Mouse (Mus musculus) left cerebral cortex, adult 8-10 months (tissue): ENCODE measurements at regions not wholly inside any gene's neighbourhood (a gene's known extent, or its start where the extent isn't known, plus 50 kb on each side); places are given as distances from the start of the nearest gene placed in this dataset.

Experiments
- DNase-seq, 2 experiments: peaks; one replicate each; pipeline ENCODE4 v3.0.0; 2022; ENCODE audit warnings: low spot score in 2 of 2

DNA sequence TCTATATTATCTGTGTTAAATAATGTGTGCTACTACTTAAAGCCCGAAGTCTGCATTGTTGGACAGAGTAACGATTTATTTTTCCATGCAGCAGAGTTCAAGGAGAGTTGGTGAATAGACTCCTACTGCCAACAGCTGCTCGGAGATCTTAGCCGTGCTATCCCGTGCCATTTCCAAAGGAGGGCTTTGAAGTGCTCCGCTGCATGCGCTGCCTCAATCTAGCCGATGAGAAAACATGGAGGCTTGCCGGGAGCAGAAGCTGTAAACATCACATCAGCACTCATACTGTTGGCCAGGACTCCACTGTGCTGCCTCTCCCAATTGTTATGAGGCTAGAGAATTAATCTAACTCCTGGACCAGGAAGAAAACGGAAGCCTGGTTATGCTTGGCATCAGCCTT is 174.1 kb upstream of the Hnrnpa3 start:
- no peak for DNase-seq

DNA sequence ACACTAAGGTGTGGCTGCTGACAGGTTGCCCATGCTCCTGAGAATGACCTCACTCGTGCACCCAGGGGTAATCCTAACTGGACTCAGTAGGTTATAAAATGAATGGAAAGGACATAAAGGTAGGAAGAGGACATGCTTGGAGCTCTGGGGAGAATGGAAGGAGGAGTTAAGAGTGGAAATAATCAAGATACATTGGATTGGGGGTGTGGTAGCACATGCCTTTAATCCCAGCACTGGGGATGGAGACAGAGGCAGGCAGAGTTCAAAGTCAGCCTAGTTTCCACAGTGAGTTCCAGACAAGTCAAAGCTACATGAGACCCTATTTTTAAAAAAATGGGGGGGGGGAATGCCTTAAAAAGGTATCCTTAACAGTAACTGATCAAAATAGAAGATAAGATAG is 167.9 kb upstream of the Hnrnpa3 start:
- no peak for DNase-seq

DNA sequence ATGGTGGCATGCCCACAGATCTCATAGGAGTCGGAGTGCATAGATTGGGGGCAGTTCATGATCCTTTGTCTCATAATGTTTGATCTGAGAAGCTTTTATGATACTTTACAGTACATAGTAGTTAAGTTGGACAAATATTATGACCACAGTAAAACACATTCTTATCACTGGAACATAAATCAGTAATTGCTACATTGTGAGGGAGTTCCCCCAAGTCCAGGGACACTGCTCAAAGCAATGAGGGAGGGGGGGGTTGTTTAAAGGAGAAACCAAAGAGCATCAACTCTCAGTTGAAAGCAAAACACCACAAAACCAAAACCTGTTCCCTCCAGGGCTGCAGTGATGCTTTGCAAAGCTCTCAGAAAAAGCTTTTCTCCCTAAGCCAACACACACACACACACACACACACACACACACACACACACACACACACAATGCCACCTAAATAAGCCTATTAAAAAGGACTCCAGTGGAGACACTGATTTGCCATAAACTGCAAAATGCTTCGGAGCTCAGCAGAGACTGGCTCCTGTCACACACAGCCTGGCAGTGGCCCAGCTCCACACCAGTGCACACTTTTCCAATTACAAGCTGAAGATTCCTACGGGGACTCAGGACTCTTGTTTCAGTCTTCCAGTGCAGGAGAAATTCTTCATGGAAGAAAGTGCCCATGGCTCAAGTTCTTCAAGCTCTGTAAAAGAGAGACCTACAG is 167.1 kb upstream of the Hnrnpa3 start:
- no peak for DNase-seq

DNA sequence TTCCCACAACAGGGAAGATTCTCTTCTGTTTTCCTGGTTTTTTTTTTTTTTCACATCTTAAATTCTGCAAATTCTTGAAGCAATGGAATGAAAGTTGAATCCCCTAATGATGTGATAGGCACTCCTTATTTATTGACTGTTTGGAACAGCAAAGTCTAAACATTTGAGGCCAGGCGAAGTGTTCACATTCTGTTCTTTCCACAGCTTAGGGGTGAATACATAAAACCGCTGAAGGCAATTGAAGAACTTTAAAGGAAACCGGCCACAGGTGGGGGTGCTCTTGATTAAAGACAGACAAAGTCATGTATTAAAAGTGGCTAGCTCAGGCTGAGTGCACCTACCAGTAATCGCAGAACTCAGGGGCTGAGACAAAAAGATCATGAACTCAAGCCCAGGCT is 166.6 kb upstream of the Hnrnpa3 start:
- no peak for DNase-seq

DNA sequence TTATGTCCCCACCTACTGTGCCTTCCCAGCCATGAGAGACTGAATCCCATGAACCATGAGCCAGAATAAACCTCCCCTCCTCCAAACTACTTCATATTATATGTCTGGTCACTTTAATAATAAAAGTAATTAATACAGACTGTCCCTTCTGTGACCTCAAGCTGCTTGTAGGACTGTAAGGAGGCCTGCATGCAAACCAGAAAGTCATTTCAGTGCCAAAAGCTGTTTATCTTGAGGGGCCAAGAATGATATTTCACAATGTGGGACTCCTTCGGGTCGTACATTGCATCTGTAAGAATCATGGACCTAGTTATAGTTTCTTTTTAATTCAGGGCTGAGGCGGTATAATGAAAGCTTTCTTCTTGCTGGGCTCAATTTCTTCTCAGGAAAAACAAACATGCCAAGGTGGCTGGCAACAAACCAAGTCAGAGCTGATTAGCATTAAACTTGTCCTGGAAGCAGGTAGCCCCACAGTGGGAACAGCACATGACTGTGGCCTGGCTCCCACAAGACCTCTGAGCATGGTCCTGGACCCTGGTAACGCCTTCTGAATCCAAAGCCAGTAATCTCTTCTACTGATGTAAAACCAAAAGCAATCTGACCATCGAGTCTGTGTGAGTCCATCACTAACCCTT is 162.3 kb upstream of the Hnrnpa3 start:
- no peak for DNase-seq

DNA sequence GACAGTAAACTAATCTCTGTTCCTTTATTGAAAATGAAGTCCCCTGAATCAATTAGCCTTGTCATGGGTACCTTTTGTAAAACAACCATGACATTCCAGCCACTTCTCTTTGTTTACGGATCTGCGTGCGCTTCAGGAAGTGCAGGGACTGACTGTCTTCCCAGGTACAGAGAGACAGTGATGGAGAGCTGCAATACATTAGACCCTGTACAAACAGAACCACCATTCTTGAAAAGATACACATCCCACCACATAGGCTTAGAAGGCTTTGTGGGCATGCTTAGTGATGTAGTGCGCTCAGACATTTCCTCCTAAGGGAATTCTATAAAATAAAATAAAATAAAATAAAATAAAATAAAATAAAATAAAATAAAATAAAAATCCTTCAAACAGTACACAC is 148.8 kb upstream of the Hnrnpa3 start:
- DNase-seq, result no peak

DNA sequence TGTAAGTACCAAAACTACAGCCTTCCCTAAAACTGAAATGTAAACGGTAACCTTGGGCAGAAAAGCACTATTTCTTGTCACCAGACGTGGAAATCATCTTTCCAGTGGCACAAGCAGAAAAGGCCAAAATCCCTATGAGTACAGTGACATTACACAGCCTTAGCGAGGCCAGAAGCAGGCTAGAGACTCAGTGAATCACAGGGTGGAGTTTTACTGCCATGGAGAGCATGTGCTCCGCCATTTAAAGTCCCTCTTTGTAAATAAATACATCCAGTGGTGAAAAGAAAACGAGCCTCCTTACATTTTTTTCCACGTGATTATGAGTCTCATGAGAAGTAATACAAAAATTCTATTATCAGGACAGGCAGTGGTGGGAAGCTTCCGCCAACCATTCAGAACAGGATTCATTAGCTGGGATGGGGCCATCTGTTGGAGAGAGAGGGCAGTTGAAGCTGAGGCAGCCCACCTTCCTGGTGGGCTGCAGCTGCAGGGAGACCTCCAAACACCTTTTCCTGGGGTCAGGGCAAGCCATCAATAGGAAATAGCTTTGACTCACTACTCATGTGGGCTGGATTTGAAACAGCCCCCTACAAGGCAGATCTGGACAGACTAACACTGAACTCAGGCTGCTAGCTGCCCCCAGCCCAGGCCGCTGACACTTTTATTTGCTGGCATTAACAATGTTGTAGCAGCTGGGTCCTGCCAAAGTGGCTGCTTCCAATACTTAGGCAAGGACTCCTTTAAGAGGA is 146.5 kb upstream of the Hnrnpa3 start:
- DNase-seq, result no peak

DNA sequence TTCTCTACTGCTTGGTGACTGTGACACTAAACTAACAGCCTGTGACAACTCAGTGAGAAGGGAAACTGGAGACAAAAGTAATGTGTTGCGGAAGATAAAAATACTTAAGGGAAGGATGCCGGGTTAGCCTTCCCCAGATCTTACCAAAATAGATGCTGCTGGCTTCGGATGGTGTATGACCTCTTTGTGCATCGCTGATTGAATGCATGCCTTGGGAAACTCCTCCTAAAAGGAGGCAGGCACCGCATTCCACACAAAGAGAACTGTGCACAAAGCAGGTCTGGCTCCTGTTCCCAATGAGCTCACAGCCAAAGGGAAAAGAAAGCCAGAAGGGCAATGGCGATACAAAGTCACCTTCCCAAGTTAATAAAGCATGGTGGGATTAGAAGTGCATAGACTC is 144.9 kb upstream of the Hnrnpa3 start:
- no peak for DNase-seq

DNA sequence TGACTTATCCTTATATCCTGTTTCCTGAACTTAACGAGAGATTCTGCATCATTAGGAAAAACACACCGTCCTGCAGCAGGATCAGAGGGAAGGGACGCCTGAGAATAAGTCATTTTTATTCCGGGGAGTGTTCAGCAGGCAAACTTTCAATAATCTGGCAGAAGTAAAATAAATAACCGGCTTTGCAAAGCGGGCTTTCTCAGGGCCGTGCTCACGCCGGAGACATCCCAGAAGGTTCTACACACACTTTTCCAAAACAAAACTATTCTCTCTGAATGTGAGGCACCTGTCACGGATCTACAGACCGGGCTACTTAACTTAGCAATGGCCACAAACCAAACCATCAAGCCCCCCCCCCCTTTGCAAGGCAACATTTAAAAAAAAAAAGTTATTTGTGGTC is 142.8 kb upstream of the Hnrnpa3 start:
- DNase-seq, result no peak

DNA sequence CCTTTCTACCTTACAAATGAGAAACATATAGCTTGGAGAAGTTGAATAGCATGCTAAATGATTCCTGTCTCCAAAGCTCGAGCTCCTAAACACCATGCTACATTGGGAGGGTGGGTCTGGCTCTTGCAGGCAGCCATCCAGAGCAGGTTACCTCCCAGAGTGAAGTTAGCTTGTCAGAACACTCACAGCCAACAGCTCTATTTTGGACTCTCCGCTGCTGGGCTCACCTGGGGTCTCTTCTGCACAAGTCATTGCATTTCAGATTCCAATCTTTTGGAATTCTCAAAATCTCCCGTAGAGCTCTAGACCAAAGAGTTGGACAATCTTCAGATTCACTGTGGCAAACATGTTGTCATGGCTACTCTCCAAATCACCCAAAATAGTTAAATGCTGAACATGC is 142.0 kb upstream of the Hnrnpa3 start:
- no peak for DNase-seq

DNA sequence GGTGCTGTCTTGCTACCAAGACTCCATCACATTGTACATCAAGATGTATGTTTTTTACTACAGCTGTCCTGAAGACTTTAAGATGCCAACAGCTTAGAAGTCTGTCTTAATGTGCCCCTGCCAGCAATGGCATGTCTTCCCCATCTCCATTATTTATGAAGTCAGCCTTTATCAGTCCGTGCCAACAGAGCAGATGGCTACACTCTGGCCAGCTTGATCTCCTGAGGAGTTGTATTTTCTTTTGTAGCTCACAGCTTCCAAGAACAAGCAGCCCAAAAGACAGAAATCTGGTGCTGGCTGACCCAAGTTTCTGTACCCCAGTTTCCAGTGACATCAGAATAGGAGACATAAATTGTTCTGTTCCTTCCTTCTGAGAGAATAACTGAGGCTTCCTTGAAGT is 140.5 kb upstream of the Hnrnpa3 start:
- DNase-seq, result no peak

DNA sequence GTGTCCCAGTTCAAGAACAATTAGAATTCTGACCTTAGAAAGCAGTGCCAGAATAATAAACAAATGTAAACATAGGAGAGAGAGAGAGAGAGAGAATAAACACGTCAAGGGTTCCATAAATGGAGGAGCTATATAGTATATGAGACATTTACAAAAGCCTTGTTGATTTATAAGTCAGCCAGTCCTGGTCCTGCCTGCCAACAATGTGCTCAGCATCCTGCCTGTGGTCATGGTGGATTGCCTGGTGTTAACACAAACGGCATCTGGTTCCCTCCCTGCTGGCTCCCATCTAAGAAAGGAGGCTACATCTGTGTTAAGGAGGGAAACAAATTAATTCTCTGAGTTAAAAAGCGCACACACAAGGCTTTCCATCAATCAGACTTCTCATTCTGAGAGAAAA is 133.5 kb upstream of the Hnrnpa3 start:
- DNase-seq, result no peak

DNA sequence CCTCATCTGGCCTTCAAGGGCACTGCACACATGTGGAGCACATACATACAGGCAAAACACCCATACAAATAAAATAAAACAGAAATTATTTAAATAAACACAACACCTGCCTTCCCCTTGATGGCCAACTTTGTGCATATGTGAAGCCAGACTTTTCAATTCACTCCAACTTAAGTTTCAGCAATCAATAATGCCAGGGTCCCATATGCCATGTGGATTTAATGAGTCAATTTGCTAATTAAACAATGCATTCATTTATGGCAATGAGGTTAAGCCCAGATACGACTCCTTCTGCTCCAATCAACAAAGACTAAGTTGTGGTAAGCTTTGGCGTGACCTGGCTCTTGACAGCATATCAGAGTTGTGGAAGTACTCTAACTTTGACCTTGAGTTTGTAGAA is 130.4 kb upstream of the Hnrnpa3 start:
- no peak for DNase-seq

DNA sequence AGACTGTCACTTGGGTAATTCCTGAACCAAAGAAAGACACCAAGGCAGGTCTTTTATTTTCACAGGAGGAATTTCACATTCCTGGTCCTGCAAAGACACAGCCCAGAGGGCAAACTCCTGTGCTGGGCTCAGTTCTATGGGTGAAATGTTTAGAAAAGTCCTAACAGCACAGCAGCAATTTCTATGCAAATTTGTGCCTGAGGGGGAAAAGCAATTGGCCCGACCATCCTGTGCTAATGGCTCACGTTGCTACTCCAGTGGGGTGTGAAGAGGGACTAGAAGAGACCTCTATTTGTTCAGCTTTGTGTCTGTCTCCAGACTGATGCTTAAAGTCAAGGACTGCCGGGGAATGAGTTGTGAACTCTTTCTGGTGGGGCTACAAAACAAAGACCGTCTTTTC is 120.9 kb upstream of the Hnrnpa3 start:
- no peak for DNase-seq

DNA sequence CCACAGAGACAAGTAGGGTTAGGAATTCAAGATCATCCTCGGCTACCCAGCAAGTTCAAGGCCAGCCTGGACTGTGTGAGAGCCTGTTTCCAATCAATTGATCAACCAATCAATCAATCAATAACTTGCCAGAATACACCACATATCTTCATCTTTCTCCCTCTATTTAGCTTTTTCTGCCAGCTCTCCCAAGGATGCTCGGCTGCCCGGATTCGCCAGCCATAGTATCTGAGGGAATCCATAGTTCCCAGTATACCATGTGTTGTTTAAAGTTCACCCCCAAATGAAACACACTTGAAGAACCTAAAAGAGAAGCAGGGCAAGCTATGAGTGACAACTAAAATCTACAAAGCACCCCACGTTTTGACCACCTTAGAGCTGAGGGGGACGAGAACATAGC is 119.3 kb upstream of the Hnrnpa3 start:
- no peak for DNase-seq

DNA sequence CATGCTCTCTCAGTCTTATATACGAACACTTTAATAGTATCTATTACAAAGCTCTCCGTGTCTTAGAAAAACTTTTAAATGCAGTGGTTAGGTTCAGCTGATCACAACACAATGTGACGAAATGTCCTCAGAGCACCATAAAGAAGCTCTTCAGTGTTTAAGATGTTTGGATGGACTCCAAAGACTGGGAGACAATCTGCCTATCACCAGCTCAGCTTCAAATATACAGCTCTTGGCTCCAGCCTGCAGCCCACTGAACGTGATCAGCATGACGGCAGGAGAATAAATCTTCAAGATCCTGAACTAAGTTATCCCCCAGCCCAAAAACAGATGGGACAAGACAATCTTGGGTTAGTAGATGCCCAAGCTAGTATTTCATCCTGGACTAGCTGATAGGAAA is 116.7 kb upstream of the Hnrnpa3 start:
- no peak for DNase-seq

DNA sequence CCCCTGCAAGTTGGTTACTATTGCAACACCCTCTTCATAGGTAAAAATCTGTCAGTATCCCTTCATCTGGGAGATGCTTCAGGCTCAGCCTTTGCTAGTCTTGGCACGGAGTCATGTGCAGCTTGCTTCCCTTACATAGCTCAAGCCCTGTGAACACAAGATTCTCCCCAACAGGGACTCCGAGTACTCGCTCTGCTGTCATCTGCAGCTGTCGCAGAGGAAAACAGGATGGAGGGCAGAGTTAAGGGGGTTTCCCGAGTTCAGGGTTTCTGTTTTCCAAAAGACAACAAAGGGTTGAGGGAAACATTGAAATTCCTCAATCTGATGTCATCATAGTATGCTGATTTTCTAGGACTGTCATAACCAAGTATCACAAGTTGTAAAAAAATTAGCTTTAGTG is 116.3 kb upstream of the Hnrnpa3 start:
- DNase-seq, result no peak

DNA sequence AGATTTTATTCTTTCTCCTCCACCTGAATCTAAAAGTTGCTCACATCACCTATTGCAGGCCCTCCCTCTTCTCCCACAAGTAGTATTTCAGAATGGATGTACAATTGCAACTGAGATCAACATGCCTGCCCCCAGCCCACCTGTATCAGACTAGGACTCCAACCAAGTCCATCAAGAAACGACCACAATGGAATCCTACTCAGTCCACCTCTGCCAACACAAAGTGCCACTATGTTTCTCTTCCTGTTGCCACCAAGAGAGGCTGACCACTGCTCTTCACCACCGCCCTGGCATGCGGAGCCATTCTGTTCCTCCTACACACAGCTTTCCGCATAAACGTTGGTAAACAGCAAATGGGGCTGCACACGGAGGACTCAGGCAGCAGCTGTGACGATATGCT is 113.1 kb upstream of the Hnrnpa3 start:
- no peak for DNase-seq

DNA sequence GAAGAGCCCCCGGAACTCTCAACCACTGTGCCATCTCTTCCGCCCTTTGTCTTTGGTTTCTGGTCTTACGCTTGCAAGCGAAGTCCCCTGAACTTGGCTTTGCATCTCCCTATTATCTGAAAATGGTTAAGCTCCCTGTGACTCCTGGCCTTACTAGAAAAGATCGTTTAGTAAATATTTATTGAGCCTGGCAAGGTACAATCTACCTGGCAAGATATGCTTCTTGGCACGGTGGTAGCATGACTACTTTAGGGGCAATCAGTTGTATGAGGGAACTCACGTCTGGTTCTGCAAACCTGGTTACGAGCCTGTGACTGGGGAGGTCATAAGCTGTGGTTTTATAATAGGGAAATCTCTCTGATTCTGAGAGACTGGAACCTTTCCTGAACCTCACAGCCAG is 103.4 kb upstream of the Hnrnpa3 start:
- DNase-seq, result no peak

DNA sequence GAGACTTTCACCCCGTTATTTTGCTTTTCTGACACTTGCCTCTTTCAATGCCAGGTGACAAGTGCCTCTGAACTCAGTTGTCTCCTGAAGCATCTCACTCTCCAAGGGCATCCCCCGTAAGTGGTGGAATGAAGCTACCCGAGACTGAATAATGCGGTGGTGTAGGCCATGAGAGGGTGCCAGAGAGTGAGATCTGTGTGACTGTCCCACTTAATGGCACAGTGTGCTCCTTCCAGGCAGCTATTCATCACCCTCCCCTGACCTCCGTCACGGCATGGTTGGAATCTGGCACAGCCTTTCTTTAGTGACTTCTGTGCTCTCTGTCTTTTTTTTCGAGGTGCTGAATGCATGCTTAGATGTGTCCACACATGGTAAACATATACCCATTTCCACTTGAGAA is 102.3 kb upstream of the Hnrnpa3 start:
- no peak for DNase-seq

DNA sequence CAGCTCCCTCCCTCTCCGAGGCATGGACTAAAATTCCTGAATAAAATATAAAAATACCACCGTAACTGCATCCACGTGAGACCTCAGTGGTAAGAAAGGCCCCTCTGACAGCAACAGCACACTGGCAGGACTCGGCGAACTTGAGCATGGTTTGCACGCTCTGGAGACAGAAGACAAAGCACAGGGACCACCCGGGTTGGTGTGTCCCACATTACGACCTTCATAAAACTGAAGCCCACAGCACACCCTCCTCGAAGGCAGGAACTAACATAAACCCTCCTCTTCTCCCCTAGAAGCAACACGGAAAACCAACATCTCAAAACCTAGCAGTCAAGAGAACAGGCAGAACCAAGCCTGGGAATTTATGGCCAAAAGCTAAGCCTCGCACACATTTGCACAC is 101.7 kb upstream of the Hnrnpa3 start:
- DNase-seq, result no peak

DNA sequence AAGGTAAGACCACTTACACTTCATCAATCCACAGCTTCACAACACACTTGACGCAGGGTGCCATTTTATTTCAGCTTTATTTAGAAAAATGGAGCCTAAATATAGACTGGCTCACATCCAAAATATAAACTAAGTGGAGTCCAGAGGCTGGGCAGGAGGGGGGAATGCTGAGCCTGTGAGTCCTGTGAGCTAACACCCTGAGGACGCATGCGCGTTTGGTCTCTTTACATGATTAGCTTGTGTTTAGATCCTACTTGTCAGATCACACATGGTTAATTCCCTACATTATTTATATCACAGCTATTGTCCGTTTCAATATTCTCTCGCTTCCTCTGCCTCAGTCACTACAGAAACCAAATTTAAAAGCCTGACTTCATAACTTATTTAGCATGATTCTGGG is 99.1 kb upstream of the Hnrnpa3 start:
- DNase-seq, result no peak
